Mouse (Mus musculus) gonadal fat pad, adult 2 months (tissue): ENCODE results near the gene Gm21190. TPM values are rescaled to one million over a fixed set of nuclear protein-coding genes. Genes with fewer than 3 reads are reported as not detected.
"Not testable (repeated sequence)": the region's sequence is repeated elsewhere in the genome, so short reads cannot be mapped to it uniquely, and the experiment has no call there.

Source experiments
- DNase-seq: peaks from one replicate; pipeline ENCODE4 v3.0.0-alpha.2; 2012; ENCODE audit warnings: low read depth
- polyA plus RNA-seq: library from polyadenylated mRNA; depleted of rRNA; stranded (reverse); fragments of >200 nt; gene quantifications from 2 replicates; pipeline ENCODE4 v1.2.3, GENCODE M21; 2012; rRNA removed

The Gm21190 gene
- polyA plus RNA-seq, 1 experiment = not detected

GRCm38 (mm10) chr5:15490934-15491333 is 38.1 kb downstream of the Gm21190 start:
- DNase-seq = not testable (repeated sequence)

GRCm38 (mm10) chr5:15488743-15489142 is 40.3 kb downstream of the Gm21190 start:
- DNase-seq = no peak

GRCm38 (mm10) chr5:15484616-15485015 is 44.4 kb downstream of the Gm21190 start:
- DNase-seq = not testable (repeated sequence)

- not testable (repeated sequence) for DNase-seq
Measured at GRCm38 (mm10) chr5:15483576-15483975, 45.4 kb downstream of the Gm21190 start.

GRCm38 (mm10) chr5:15482815-15483214 is 46.2 kb downstream of the Gm21190 start:
- not testable (repeated sequence) for DNase-seq

- DNase-seq = not testable (repeated sequence)
Measured at GRCm38 (mm10) chr5:15476423-15476822, 52.6 kb downstream of the Gm21190 start, which contains the start of gene Gm21149. TSS of gene Gm21149 (minus strand) at chr5:15476523.

Other genes with a start within 250 kb of the Gm21190 start
- gene Gm21149, start 52.7 kb downstream of the Gm21190 start, polyA plus RNA-seq = not detected in 2 replicates
- gene Gm21083, start 48.1 kb upstream of the Gm21190 start, polyA plus RNA-seq = not detected in 2 replicates
- gene Speer4d, start 89.8 kb upstream of the Gm21190 start, polyA plus RNA-seq = not detected in 2 replicates
- gene 4930572O03Rik, start 127.8 kb upstream of the Gm21190 start, polyA plus RNA-seq = not detected in 2 replicates
- gene Speer4c, start 185.0 kb upstream of the Gm21190 start, polyA plus RNA-seq = not detected in 2 replicates